Mouse (Mus musculus) megakaryocyte, embryonic 14.5 days (primary cell): ENCODE measurements at regions not wholly inside any gene's neighbourhood (a gene's known extent, or its start where the extent isn't known, plus 50 kb on each side); places are given as distances from the start of the nearest gene placed in this dataset.

Experiments used
- FLI1 ChIP-seq: IDR thresholded peaks from 2 replicates; pipeline ENCODE4 v1.6.1; 2012; ENCODE audit warnings: low read length, inconsistent platforms, mixed read lengths
- GATA1 ChIP-seq: IDR thresholded peaks from 3 replicates; pipeline ENCODE4 v1.6.1; 2012; ENCODE audit warnings: mixed read lengths, low read length, inconsistent platforms, borderline replicate concordance

- TF ChIP-seq FLI1 (no peak), GATA1 (no peak)
Observed at GRCm38 (mm10) chr15:56047832-56048231, 1429.6 kb downstream of the Slc22a22 start.
